Mouse (Mus musculus) liver, embryonic 11.5 days (tissue): Measurements from ENCODE around the gene Dctn1. TPM values are rescaled to one million over a fixed set of nuclear protein-coding genes. Genes with fewer than 3 reads are reported as not detected.

Experiments
- ATAC-seq: fragments of 200-750 bp; cut with Nextera tagmentation; replicated peaks from 2 replicates; pipeline ENCODE4 v1.8.0; 2017; ENCODE audit warnings: moderate number of reproducible peaks, mild to moderate bottlenecking, moderate TSS enrichment, moderate library complexity; ENCODE audit not compliant: low FRiP score
- DNase-seq: peaks from one replicate; pipeline ENCODE4 v3.0.0-alpha.2; 2017; ENCODE audit warnings: low spot score
- H3K27ac ChIP-seq: fragments of 300-500 bp; sonication (generic); 2 replicates; pipeline ENCODE4 v1.5.1; 2014; ENCODE audit warnings: mild to moderate bottlenecking, low read depth, low read length, control low read depth
- H3K27me3 ChIP-seq: fragments of 300-500 bp; sonication (generic); replicated peaks from 2 replicates; pipeline ENCODE4 v1.6.1; 2014; ENCODE audit warnings: low read length, mixed read lengths; ENCODE audit not compliant: control insufficient read depth, insufficient read depth
- H3K36me3 ChIP-seq: fragments of 300-500 bp; sonication (generic); 2 replicates; pipeline ENCODE4 v1.6.1; 2014; ENCODE audit warnings: mild to moderate bottlenecking, low read length, moderate library complexity, mixed read lengths; ENCODE audit not compliant: control insufficient read depth, insufficient read depth
- H3K4me1 ChIP-seq: fragments of 300-500 bp; sonication (generic); replicated peaks from 2 replicates; pipeline ENCODE4 v1.6.1; 2014; ENCODE audit warnings: low read length, mixed read lengths; ENCODE audit not compliant: control insufficient read depth, insufficient read depth
- H3K4me2 ChIP-seq: fragments of 300-500 bp; sonication (generic); 2 replicates; pipeline ENCODE4 v1.6.1; 2014; ENCODE audit warnings: mild to moderate bottlenecking, control low read depth, moderate library complexity
- H3K4me3 ChIP-seq: fragments of 300-500 bp; sonication (generic); 2 replicates; pipeline ENCODE4 v1.5.1; 2014; ENCODE audit warnings: low read depth, low read length, control low read depth
- H3K9ac ChIP-seq: fragments of 300-500 bp; sonication (generic); 2 replicates; pipeline ENCODE4 v1.6.1; 2014; ENCODE audit warnings: low read depth, low read length, control low read depth
- H3K9me3 ChIP-seq: fragments of 300-500 bp; sonication (generic); 2 replicates; pipeline ENCODE4 v1.6.1; 2016; ENCODE audit warnings: low read length, inconsistent platforms, mixed read lengths; ENCODE audit not compliant: control insufficient read depth
- WGBS: fragments of 180-500 bp; shearing (Covaris S2); extraction: QIAGEN DNeasy Blood & Tissue Kit; methylation state at CpG from one replicate; pipeline ENCODE4 v1.1.7; 2014; 5-methylcytosine and 5-hydroxymethylcytosine counted together
- polyA plus RNA-seq: library from polyadenylated mRNA; unstranded; fragments of >200 nt; fragmentation: Nextera tagmentation; extraction: Ambion mirVana; gene quantifications from 2 replicates; pipeline ENCODE4 v1.2.1, GENCODE M21; 2014

Dctn1 gene
- polyA plus RNA-seq, 1 experiment from 2014 or later: 56.3 TPM

DNA sequence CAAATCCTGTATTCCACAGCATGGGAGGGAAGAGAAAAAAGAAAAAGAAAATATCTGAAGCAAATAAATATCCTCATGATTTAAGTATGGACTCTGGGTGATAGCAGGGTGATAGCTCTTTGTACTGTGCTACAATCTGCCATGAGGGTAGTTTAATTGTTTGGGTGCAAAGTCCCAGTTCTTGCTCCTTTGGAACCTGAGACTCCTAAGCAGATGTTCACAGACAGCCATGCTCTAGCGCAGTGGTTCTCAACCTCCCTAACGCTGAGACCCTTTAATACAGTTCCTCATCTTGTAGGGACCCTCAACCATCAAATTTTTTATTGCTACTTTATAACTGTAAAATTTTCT lies 42.3 kb downstream of the Dctn1 start:
- Histone ChIP-seq H3K9ac (no peak overlapping the region), H3K4me1 (no peaks in the 10 kb centered on the region), H3K4me3 (no peak overlapping the region), H3K36me3 (no peaks in the 10 kb centered on the region), H3K9me3 (no peaks in the 10 kb centered on the region), H3K27ac (no peak overlapping the region), H3K27me3 (no peaks in the 10 kb centered on the region), H3K4me2 (no peak overlapping the region)
- ATAC-seq: no peak
- WGBS: 90% methylated on average over 2 of the region's 2 CpGs
- no peak for DNase-seq

DNA sequence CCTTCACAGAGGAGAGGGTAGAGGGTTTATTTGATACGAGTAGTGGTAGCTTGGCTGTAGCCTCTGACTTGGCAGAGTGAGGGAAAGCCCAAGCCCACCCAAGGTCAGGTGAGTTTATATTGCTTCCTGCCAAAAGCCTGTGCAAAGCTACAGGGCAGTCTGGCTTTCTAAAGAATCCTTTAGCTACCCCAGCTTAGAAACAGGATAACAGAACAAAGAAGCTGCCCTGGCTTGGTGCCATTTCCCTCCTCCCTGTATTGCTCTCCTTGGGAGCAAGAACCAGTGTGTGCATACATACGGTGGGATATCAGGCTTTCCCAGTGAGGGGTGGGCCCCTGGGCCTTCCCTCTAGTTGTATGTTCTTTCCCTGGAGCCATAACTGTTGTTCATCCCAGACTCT lies 44.8 kb downstream of the Dctn1 start:
- Histone ChIP-seq H3K4me1 (no peaks in the 10 kb centered on the region), H3K9ac (no peak overlapping the region), H3K27ac (no peak overlapping the region), H3K9me3 (no peaks in the 10 kb centered on the region), H3K36me3 (no peaks in the 10 kb centered on the region), H3K4me2 (no peak overlapping the region), H3K27me3 (no peaks in the 10 kb centered on the region), H3K4me3 (no peak overlapping the region)
- WGBS: 72% methylated on average over 2 of the region's 2 CpGs
- ATAC-seq (no peak), DNase-seq (no peak)

DNA sequence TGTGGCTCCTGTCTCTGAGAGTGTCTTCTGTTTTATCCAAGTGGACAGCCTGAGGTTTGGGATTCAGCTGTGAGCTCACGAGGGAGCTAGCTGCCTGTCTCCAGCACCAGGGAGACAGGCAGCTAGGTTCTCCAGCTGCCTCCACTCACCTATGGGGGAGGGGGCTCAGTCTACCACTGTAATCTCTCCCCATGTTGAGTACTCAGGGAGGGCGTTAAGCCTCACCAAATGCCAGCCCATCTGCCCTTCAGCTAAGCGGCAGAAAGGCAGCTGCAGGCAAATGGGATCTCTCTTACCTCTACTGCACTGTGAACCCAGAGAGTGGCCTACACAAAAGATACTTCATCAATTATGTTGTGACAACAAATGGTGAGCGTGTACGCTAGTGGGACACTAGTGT lies 45.8 kb downstream of the Dctn1 start:
- H3K4me1 ChIP-seq: no peaks in the 10 kb centered on the region
- H3K9ac ChIP-seq: no peak overlapping the region
- H3K4me2 ChIP-seq: no peak overlapping the region
- ATAC-seq (no peak), DNase-seq (no peak)
- WGBS: 36% methylated on average over 5 of the region's 5 CpGs
- no peaks in the 10 kb centered on the region for H3K9me3 ChIP-seq
- H3K36me3 ChIP-seq: no peaks in the 10 kb centered on the region
- no peak overlapping the region for H3K4me3 ChIP-seq
- no peaks in the 10 kb centered on the region for H3K27me3 ChIP-seq
- no peak overlapping the region for H3K27ac ChIP-seq

GRCm38 (mm10) chr6:83215002-83215666 lies 49.4 kb downstream of the Dctn1 start:
- H3K9ac ChIP-seq: no peak overlapping the region
- WGBS: 16% methylated on average over 7 of the region's 7 CpGs
- DNase-seq: peak; percentile 62

DNA sequence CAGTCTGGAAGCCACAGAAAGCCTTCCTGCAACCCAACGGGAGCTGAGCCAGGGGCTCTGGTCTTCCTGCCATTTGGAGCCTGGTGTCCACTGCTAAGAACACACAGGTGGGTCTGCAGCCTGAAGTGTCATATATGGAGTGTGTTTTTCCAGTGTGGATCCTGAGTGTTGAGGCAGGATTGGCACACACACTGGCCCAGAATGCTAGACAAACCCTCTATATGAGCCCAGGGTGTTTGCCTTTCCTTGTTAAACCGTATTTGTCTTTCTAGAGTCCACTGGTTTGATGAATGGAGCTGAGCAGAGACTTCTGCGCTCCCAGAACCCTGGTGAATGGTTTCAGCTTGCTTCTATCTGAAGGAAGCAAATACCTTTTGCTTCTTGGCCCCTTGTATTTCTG lies 54.1 kb downstream of the Dctn1 start, which contains the start of gene Slc4a5:
Slc4a5 (plus strand) TSS at position 15 of the 400 bp plus-strand sequence.
- 65% methylated on average over 3 of the region's 3 CpGs for WGBS
- no peak for DNase-seq
- no peak within 1 kb of the TSS for H3K27ac ChIP-seq

More at GRCm38 (mm10) chr6:83215002-83215666, 49.4 kb downstream of the Dctn1 start:
- Histone ChIP-seq H3K27ac (no peak overlapping the region), H3K4me1 (no peaks in the 10 kb centered on the region), H3K9me3 (no peaks in the 10 kb centered on the region), H3K27me3 (no peaks in the 10 kb centered on the region), H3K4me2 (no peak overlapping the region), H3K36me3 (no peaks in the 10 kb centered on the region), H3K4me3 (no peak overlapping the region)
- ATAC-seq: 0 out of 2 replicates have a peak, but pooled peaks have one; percentile 41

DNA sequence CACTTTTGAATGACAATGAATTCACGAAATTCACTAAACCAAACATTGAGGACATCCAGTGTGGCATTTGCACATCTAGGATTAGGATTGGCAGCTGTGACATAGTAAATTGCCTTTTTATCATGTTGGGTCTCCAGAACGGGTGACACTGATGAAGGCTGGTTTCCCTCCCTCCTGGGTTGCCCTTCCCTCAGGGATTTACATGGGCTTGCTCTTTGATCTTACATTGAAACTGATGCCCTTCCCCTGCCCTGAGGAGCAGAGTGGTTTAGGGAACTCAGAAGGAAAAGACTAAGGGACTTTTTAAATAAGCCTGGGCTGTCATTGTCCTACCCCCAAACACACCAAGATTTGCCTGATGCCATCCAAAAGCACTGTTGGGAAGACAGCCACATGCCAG lies 65.8 kb downstream of the Dctn1 start:
- 38% methylated on average over 2 of the region's 2 CpGs for WGBS
- Histone ChIP-seq H3K9me3 (no peaks in the 10 kb centered on the region), H3K36me3 (no peaks in the 10 kb centered on the region), H3K4me1 (0 out of 2 replicates have a peak, but pooled peaks cover 2% of the 10 kb centered on the region), H3K9ac (no peak overlapping the region), H3K27ac (no peak overlapping the region), H3K4me3 (no peak overlapping the region), H3K27me3 (peaks cover 13% of the 10 kb centered on the region), H3K4me2 (no peak overlapping the region)
- DNase-seq: no peak
- ATAC-seq: no peak

More for the DNA sequence above, 54.1 kb downstream of the Dctn1 start, which contains the start of gene Slc4a5:
- Histone ChIP-seq H3K9me3 (no peaks in the 10 kb centered on the region), H3K4me1 (no peaks in the 10 kb centered on the region), H3K27me3 (0 out of 2 replicates have a peak, but pooled peaks cover under 1% of the 10 kb centered on the region), H3K36me3 (no peaks in the 10 kb centered on the region), H3K4me2 (no peak within 1 kb of the TSS), H3K4me3 (no peak within 1 kb of the TSS), H3K9ac (no peak within 1 kb of the TSS)
- no peak for ATAC-seq

- no peaks in the 10 kb centered on the region for H3K9me3 ChIP-seq
- peaks cover 29% of the 10 kb centered on the region for H3K27me3 ChIP-seq
- no peaks in the 10 kb centered on the region for H3K36me3 ChIP-seq
- no peak overlapping the region for H3K4me3 ChIP-seq
- H3K4me1 ChIP-seq: 0 out of 2 replicates have a peak, but pooled peaks cover 2% of the 10 kb centered on the region
- H3K27ac ChIP-seq: no peak overlapping the region
- H3K4me2 ChIP-seq: no peak overlapping the region
- WGBS: 76% methylated on average over 4 of the region's 4 CpGs
- H3K9ac ChIP-seq: no peak overlapping the region
- DNase-seq (no peak), ATAC-seq (no peak)
These were observed 67.6 kb downstream of the Dctn1 start for GRCm38 (mm10) chr6:83233306-83233705.

DNA sequence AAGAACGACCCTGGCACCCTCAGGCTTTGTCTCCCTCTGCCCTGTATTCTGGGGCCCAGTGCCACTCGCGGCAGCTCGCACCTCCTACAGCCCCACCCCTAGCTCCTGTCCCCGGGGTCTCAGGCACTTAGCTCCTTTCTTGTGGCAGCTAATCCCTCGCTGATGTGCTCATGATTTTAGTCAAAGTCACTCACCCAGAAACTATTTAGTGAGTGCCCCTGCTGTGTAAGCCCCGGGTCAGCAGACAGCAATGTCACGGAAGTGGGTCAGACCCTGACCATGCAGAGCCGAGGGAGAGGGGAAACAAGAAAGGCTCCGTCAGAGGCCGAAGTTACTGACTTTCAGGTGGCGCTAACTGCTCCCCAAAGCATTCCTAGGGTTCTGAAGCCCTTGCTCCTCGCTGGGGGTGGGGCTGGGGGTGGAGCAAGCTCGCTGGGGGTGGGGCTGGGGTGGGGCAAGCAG lies 68.6 kb downstream of the Dctn1 start:
- Histone ChIP-seq H3K27me3 (peaks cover 39% of the 10 kb centered on the region), H3K4me2 (peak overlapping the region; percentile 53; the same call in 1 of the 2 replicates), H3K4me3 (peak overlapping the region; percentile 21), H3K36me3 (no peaks in the 10 kb centered on the region), H3K27ac (no peak overlapping the region), H3K9me3 (no peaks in the 10 kb centered on the region), H3K4me1 (0 out of 2 replicates have a peak, but pooled peaks cover 2% of the 10 kb centered on the region), H3K9ac (no peak overlapping the region)
- ATAC-seq: no peak
- 4% methylated on average over 14 of the region's 14 CpGs for WGBS
- no peak for DNase-seq

GRCm38 (mm10) chr6:83237123-83237522 lies 71.4 kb downstream of the Dctn1 start:
- no peaks in the 10 kb centered on the region for H3K36me3 ChIP-seq
- H3K27me3 ChIP-seq: peaks cover 51% of the 10 kb centered on the region
- 0 out of 2 replicates have a peak, but pooled peaks cover 2% of the 10 kb centered on the region for H3K4me1 ChIP-seq
- H3K27ac ChIP-seq: no peak overlapping the region
- WGBS: 2% methylated on average over 7 of the region's 9 CpGs
- DNase-seq (no peak), ATAC-seq (no peak)
- H3K4me3 ChIP-seq: no peak overlapping the region
- H3K9ac ChIP-seq: no peak overlapping the region
- H3K4me2 ChIP-seq: peak overlapping the region; percentile 35; the same call in 1 of the 2 replicates
- H3K9me3 ChIP-seq: no peaks in the 10 kb centered on the region
